In the genomic region with DNA sequence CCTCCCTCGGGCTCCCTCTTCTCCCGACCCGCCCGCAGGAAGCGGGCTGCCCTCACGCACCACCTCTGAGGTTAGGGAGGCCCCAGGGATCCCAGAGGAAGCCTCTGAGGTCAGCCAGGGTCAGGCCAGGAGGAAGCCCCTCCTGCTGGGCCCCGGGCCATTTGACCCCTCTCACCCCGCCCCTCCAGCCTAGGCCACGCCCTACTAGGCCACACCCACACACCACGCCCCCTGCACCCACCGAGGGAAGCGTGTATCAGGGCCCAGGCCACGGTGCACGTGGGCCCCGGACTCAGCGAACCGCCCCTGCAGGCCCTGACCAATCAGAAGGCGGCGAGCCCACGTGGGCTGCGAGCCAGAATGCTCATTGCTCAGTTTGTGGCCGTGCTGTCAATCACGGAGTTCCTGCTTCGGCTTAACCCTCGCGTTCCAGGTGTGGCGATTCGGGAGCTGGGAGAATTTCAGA, we compare ENCODE assay signal across 7 mouse cellular contexts. TPM values are rescaled to one million over a fixed set of nuclear protein-coding genes. Genes with fewer than 3 reads are reported as not detected.
DNase-seq lines count a peak whose midpoint lies in the region; ATAC-seq and TF ChIP-seq lines count a peak whose summit lies in the region.

A gene (minus strand): TSS at position 336 of the 466 bp plus-strand sequence.

- ATAC-seq in embryonic facial prominence, embryonic 12.5 days (ENCODE audit: insufficient number of reproducible peaks, insufficient read depth, low FRiP score, low TSS enrichment) = peak; percentile 72
- ATAC-seq in limb, embryonic 12.5 days (ENCODE audit: insufficient number of reproducible peaks, insufficient read depth, low FRiP score, low TSS enrichment, low read depth) = peak; percentile 73
- ATAC-seq in midbrain, embryonic 15.5 days (replicated peaks) = peak; percentile 80

- TF ChIP-seq CTCF in kidney, adult 2 months (conservative IDR thresholded peaks at IDR 0.05; ENCODE audit: insufficient read depth, insufficient read length, low read depth, low read length) = no peak
- no peak for TF ChIP-seq CTCF in spleen, adult 2 months (IDR thresholded peaks at IDR 0.05; ENCODE audit: extremely low read depth, insufficient read depth, insufficient read length, insufficient replicate concordance)

- H3K36me3 ChIP-seq in embryonic facial prominence, embryonic 12.5 days = no peaks in the 10 kb centered on the region
- H3K36me3 ChIP-seq in kidney, adult 2 months (ENCODE audit: control insufficient read depth, insufficient read depth, low read length) = no peaks in the 10 kb centered on the region
- no peaks in the 10 kb centered on the region for H3K36me3 ChIP-seq in limb, embryonic 12.5 days
- H3K36me3 ChIP-seq in midbrain, embryonic 15.5 days (replicated peaks) = no peaks in the 10 kb centered on the region
- H3K36me3 ChIP-seq in spleen, adult 2 months (ENCODE audit: control insufficient read depth, insufficient read depth, low read length) = no peaks in the 10 kb centered on the region

- H3K27ac ChIP-seq in embryonic facial prominence, embryonic 12.5 days = peak within 1 kb of the TSS; percentile 72
- no peak within 1 kb of the TSS for H3K27ac ChIP-seq in kidney, adult 2 months (ENCODE audit: insufficient read depth, low read depth, low read length)
- peak within 1 kb of the TSS; percentile 75 for H3K27ac ChIP-seq in limb, embryonic 12.5 days
- H3K27ac ChIP-seq in midbrain, embryonic 15.5 days = no peak within 1 kb of the TSS
- no peak within 1 kb of the TSS for H3K27ac ChIP-seq in spleen, adult 2 months (ENCODE audit: insufficient read depth, low read length)

- no peak for TF ChIP-seq POLR2A in kidney, adult 2 months (IDR thresholded peaks at IDR 0.05; ENCODE audit: low read depth, low read length)
- no peak for TF ChIP-seq POLR2A in spleen, adult 2 months (IDR thresholded peaks at IDR 0.05; ENCODE audit: low read depth, low read length)

- H3K9ac ChIP-seq in embryonic facial prominence, embryonic 12.5 days = 0 out of 2 replicates have a peak within 1 kb of the TSS, but pooled peaks have one; percentile 17
- H3K9ac ChIP-seq in limb, embryonic 12.5 days (replicated peaks) = no peak within 1 kb of the TSS
- H3K9ac ChIP-seq in midbrain, embryonic 15.5 days = no peak within 1 kb of the TSS

- peaks cover 61% of the 10 kb centered on the region for H3K4me1 ChIP-seq in embryonic facial prominence, embryonic 12.5 days
- H3K4me1 ChIP-seq in kidney, adult 2 months (ENCODE audit: control insufficient read depth, insufficient read depth, low read length) = peaks cover 8% of the 10 kb centered on the region; the same call in 1 of the 2 replicates
- H3K4me1 ChIP-seq in limb, embryonic 12.5 days (replicated peaks) = peaks cover 83% of the 10 kb centered on the region
- H3K4me1 ChIP-seq in midbrain, embryonic 15.5 days = peaks cover 63% of the 10 kb centered on the region
- peaks cover 30% of the 10 kb centered on the region for H3K4me1 ChIP-seq in spleen, adult 2 months (ENCODE audit: control insufficient read depth, insufficient read depth, insufficient read length)

- peak; percentile 98 for DNase-seq in adrenal gland, postnatal 25 days
- peak; percentile 96 for DNase-seq in heart, adult 18-20 months
- peak; percentile 97 for DNase-seq in kidney, adult 2 months
- peak; percentile 73 to 88 for DNase-seq in spleen, adult 2 months (ENCODE audit: low read depth in 1 of 2, low spot score in 2 of 2)

- H3K4me2 ChIP-seq in embryonic facial prominence, embryonic 12.5 days (replicated peaks) = peak within 1 kb of the TSS; percentile 42
- peak within 1 kb of the TSS; percentile 51 for H3K4me2 ChIP-seq in limb, embryonic 12.5 days
- H3K4me2 ChIP-seq in midbrain, embryonic 15.5 days = peak within 1 kb of the TSS; percentile 62

- peak within 1 kb of the TSS; percentile 9 for H3K4me3 ChIP-seq in embryonic facial prominence, embryonic 12.5 days
- H3K4me3 ChIP-seq in kidney, adult 2 months (ENCODE audit: insufficient read depth, low read depth, low read length) = peak within 1 kb of the TSS; percentile 25
- peak within 1 kb of the TSS; percentile 25 for H3K4me3 ChIP-seq in limb, embryonic 12.5 days (replicated peaks)
- H3K4me3 ChIP-seq in midbrain, embryonic 15.5 days = peak within 1 kb of the TSS; percentile 31
- H3K4me3 ChIP-seq in spleen, adult 2 months (ENCODE audit: extremely low read depth, insufficient read depth, insufficient read length) = peak within 1 kb of the TSS; percentile 42; the same call in 1 of the 2 replicates

- under 1% methylated on average over 26 of the region's 28 CpGs for WGBS in embryonic facial prominence, embryonic 12.5 days
- WGBS in kidney, adult 2 months = 1% methylated on average over 28 of the region's 28 CpGs
- WGBS in limb, embryonic 12.5 days = under 1% methylated on average over 28 of the region's 28 CpGs
- WGBS in midbrain, embryonic 15.5 days = under 1% methylated on average over 28 of the region's 28 CpGs
- 1% methylated on average over 28 of the region's 28 CpGs for WGBS in spleen, adult 2 months

- no peaks in the 10 kb centered on the region for H3K9me3 ChIP-seq in embryonic facial prominence, embryonic 12.5 days
- no peaks in the 10 kb centered on the region for H3K9me3 ChIP-seq in limb, embryonic 12.5 days
- no peaks in the 10 kb centered on the region for H3K9me3 ChIP-seq in midbrain, embryonic 15.5 days

- H3K27me3 ChIP-seq in embryonic facial prominence, embryonic 12.5 days = no peaks in the 10 kb centered on the region
- no peaks in the 10 kb centered on the region for H3K27me3 ChIP-seq in kidney, adult 2 months (replicated peaks; ENCODE audit: control insufficient read depth, insufficient read depth, low read length)
- H3K27me3 ChIP-seq in limb, embryonic 12.5 days = peaks cover 2% of the 10 kb centered on the region; the same call in 1 of the 2 replicates
- H3K27me3 ChIP-seq in midbrain, embryonic 15.5 days (replicated peaks) = peaks cover 23% of the 10 kb centered on the region; the same call in 1 of the 2 replicates
- H3K27me3 ChIP-seq in spleen, adult 2 months (ENCODE audit: control insufficient read depth, insufficient read depth, low read length) = peaks cover 6% of the 10 kb centered on the region; the same call in 1 of the 2 replicates

RNA-seq across cellular contexts. Expression of the gene that starts here (rescaled TPM):
- total RNA-seq in adrenal gland, postnatal 25 days (2021) = 26.4 and 37.4 TPM in 2 replicates
- polyA plus RNA-seq in embryonic facial prominence, embryonic 12.5 days (2016; fragmentation: Nextera tagmentation; extraction: Ambion mirVana) = 14.4 and 16.2 TPM in 2 replicates
- 10 to 100 TPM in 1 of 2 experiments, 1 to 10 TPM in 1; 7.9 to 11.1 TPM for total RNA-seq in heart, adult 18-20 months (2021)
- 3.9 and 4.3 TPM in 2 replicates for polyA plus RNA-seq in kidney, adult 2 months (2012; rRNA removed)
- 15.2 TPM in 2 replicates for polyA plus RNA-seq in limb, embryonic 12.5 days (2016; fragmentation: Nextera tagmentation; extraction: Ambion mirVana)
- polyA plus RNA-seq in midbrain, embryonic 15.5 days (2015; fragmentation: Nextera tagmentation; extraction: Ambion mirVana) = 6.7 and 8.0 TPM in 2 replicates
- polyA plus RNA-seq in spleen, adult 2 months (2012; rRNA removed) = 14.3 and 15.6 TPM in 2 replicates

Comparison
In these comparisons a context has a peak if more than half of its experiments do, and no peak if none do; other contexts are left out.
1. H3K27ac ChIP-seq: peak in embryonic facial prominence, embryonic 12.5 days (single experiment) and limb, embryonic 12.5 days (single experiment); none in kidney, adult 2 months (single experiment), midbrain, embryonic 15.5 days (single experiment) and spleen, adult 2 months (single experiment).
2. Peak in every context shown above with its lines, with median percentiles within 50 percentile points of each other: DNase-seq, ATAC-seq, H3K4me2 ChIP-seq and H3K4me3 ChIP-seq.